Mouse (Mus musculus) MEL-GATA-1-ER (cell line): Measurements from ENCODE around the gene Lap3.
A peak's percentile ranks its signal among the peaks of the same experiment; 100 is the strongest.

Source experiments
- DNase-seq: peaks from one replicate; pipeline ENCODE4 v3.0.0-alpha.2; 2012; ENCODE audit warnings: low read depth; ENCODE audit errors: extremely low read depth

Lap3 gene

DNA sequence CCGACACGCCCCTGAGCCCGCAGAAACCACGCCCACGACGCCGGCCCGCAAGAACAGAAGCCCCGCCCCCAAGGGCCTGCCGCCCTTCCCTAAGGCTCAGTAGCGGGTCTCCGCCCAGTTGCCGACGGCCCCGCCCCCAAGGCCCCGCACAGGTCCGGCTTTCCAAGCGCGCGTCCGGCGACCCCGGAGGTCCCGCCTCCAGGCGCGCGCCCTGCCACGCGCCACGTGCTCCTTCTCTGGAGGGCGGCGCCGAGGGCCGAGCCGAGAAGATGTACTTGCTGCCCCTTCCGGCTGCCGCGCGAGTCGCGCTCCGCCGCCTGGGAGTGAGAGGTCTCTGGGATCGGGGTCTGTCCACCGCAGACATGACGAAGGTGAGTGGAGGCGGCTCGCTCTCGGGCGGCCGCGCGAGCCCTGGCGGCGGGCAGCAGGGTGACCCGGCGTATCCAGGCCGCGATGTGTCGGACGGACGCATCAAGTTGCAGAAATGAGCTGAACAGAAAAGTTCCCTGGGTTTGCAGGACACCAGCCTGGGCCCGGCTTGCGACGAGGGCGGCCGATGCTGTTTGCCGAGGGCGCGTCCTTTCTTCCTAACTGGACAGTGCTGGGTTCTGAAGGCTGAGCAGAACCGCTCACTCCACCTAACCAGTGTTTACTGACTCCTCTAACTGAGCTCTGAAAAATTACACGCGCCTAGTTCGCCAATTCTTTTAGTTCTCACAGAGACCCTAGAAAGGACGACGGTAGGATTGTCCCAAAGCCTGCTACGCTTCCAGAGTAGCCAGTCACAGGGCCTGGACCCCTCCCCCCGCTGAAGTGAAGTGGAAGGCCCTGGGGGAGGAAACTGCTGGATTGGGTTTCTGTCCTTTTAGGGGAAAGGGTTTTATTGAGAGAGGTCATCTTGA, at the start of gene Lap3:
Gene Lap3 (plus strand): TSS at position 184 of the 902 bp plus-strand sequence.
- peak; percentile 90 for DNase-seq

DNA sequence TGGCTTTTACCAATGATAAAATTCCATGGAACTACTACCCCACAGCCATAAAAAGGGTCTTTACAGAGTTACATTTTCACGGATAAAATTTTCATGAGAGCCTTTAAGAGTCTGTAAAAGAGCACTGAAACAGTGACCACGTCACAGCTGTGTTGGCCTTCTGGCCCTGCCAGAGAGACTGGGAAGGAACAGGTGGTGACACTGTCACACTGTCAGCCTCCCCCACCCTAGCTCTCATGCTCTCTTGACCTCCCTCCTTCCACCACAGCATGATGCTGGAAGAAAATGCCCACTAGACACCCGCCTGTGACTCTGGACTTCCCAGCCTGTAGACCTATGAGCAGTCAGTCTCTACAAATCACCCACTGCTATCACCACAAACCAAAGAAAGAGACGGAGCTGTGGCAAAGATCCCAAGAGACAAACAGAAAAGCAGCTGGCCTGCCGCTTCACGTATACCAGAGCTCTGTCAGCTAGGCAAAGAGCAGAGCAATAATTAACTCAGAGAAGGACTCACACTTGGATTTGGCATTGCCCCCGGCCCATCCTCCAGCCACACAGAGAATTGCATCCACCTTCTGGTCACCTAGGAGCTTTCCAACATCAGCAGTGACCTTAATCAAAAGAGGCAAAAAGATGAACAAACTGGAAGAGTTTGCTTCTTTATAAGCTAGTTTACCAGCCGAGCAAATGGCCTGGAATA, 48.9 kb upstream of the Lap3 start:
- DNase-seq = no peak

DNA sequence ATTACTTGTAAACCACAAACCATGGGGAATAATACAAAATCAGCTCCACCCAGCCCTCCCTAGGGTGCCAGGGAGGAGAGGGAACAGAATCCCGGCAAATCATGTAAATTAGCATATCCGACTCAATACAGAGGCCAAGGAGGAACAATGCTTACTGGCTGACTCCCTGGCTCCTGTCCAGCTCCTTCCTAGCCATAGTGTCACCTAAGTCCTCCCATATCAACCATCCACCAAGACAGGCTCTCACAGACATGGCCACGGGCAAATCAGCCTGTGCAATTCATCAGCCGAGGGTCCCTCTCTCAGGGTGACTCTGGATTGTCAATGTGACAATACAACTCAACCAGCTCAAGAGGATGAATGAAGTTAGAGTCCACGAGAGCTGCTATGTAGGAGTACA, 44.5 kb upstream of the Lap3 start:
- peak; percentile 76 for DNase-seq

- peak; percentile 43 for DNase-seq
Measured at GRCm38 (mm10) chr5:45449206-45449605, 44.0 kb upstream of the Lap3 start.

GRCm38 (mm10) chr5:45449831-45450716, 43.1 kb upstream of the Lap3 start, which contains the start of gene Qdpr:
TSS of gene Qdpr (minus strand) at chr5:45450236.
- DNase-seq = peak; percentile 100

- DNase-seq = no peak
Measured at GRCm38 (mm10) chr5:45453451-45453850, 39.7 kb upstream of the Lap3 start, which contains the start of gene Clrn2. TSS of gene Clrn2 (plus strand) at chr5:45453751.

DNA sequence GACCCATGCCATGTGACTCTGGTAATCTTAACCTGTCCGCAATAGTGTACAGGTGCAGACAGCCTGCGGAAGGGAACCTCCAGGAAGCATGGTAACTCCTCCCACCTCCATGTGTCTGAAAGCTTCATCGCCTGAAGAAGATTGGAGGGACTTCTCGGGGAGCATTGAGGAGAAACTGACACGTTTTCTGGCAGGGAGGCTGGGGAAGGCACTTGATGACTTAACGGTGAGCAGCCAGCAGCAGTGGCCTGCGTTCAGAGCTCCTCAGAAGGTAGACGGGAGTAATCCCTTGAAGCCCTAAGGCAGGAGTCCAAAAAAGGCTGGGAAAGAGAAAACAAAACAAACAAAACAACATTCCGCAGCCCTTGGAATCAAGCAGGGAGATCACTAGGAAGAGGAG, 38.7 kb upstream of the Lap3 start:
- no peak for DNase-seq

DNA sequence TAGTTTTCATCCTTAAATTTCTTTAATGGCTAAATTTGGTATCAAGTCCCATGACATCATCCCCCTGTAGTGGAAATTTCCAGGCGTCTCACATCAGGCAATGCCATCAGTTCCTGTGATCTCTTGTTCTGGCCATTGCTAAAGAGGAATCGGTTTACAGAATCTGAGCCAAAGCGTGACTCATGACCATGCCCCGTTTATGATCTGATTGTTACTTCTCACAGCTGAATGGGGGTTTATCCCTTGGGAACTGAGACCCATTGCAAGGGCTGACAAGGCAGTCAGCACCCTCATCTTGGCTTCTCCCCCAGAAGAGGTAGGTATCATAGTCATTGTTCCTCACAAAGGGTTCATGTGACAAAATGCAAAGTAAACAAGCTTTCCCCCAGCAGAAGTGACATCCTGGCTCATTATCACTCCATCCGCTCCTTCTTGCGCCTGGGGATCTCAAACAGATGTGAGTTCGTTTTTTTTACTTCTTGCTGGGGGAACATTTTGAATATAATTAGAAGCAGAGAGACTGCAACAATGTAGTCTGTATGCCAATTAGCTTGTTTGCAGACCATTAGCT, 20.2 kb upstream of the Lap3 start:
- DNase-seq = no peak

- DNase-seq = no peak
Measured at GRCm38 (mm10) chr5:45473521-45473920, 19.7 kb upstream of the Lap3 start.

DNA sequence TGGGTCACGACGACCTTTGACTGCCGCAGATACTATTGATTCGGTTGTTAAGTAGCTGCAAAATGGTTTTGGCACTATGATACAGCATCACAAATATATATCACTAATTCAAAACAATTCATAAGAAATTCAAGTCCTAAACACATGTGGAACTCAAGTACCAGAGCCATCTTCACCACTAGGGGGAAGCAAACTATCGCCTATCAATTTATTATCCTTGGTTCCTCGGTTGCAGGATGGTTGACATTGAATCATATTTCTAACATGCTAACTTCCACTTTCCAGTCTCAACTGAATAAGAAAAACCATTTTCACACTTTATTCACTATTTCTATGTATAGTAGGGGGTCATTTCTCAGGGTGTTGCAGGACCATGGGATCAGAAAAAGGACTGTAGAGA, 19.0 kb upstream of the Lap3 start:
- DNase-seq = peak; percentile 84

- no peak for DNase-seq
Measured at GRCm38 (mm10) chr5:45474758-45475157, 18.4 kb upstream of the Lap3 start.

GRCm38 (mm10) chr5:45475771-45476170, 17.4 kb upstream of the Lap3 start:
- no peak for DNase-seq

DNA sequence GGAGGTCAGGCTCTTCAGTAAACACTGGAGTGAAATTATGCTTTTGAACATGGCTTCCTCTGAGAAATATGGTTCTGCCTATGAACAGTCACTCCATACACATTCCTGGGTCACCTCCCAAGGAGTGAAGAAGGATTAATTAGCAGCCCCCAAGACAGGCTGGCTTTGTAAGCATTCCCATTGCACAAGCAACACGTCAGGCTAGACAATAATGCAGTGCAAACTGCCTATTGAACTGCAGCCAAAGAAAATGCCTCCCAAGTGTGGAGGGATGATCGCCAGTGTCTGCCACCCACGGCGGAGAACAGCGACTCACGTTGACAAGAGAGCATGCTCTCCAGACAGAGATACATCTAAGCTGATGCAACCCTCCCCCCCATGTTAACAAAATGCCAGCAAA, 16.9 kb upstream of the Lap3 start:
- no peak for DNase-seq

- no peak for DNase-seq
Measured at GRCm38 (mm10) chr5:45477601-45478000, 15.6 kb upstream of the Lap3 start.

GRCm38 (mm10) chr5:45480066-45480465, 13.1 kb upstream of the Lap3 start:
- DNase-seq = no peak

DNA sequence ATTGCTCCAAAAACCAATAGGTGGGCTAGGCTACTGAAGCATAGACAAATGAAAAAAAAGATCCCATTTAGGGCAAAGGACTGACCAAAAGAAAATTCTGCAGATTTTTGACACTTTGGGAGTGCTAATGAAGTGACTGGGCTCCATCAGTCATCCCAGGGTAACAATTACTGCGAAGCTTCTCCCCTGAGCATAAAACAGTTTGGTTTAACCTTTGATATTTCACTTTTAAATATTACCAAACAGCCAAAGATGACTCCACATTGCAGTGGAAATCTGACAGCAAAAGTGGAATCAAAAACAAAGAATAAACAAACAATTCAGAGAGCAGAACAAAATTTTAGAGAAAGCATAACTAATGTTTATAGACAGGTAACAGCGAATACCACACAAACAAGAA, 12.0 kb upstream of the Lap3 start:
- DNase-seq = no peak

- no peak for DNase-seq
Measured at GRCm38 (mm10) chr5:45482607-45483006, 10.6 kb upstream of the Lap3 start.

DNA sequence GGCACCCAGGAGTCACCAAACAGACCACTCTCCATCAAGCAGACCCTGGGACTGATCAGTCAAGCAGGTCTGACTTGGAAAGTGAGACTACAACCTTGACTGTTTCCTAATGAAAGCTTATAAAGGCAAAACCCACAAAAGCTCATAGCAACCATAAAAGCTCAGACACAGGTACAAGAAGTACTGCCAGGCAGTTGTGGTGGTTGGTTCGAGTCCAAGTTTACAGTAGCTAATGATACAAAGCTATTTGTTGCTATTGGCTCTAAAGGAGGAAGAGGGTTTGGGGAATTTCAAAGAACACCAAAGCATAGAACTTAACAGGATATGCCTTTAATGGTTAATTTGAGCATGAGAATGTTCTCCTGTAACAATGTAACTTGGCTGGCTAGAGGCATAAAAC, 9.5 kb upstream of the Lap3 start:
- DNase-seq = no peak

DNA sequence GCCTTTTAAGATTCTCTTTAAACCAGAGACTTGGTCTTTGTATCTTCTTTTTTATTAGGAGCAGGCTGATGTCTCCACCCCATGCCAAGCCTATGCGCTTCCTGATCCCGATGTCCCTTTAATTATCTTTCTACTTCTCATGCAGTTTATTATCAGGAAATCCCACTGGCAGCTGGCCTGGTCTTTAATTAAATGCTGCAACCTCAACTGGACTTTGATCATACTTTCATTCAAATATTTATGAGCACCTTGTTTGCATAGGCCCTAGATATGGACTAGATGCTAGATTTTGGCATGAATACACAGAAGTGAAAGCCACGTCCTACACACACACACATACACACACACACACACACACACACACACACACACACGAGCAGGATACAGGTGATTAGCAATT, 1.4 kb upstream of the Lap3 start:
- no peak for DNase-seq

DNA sequence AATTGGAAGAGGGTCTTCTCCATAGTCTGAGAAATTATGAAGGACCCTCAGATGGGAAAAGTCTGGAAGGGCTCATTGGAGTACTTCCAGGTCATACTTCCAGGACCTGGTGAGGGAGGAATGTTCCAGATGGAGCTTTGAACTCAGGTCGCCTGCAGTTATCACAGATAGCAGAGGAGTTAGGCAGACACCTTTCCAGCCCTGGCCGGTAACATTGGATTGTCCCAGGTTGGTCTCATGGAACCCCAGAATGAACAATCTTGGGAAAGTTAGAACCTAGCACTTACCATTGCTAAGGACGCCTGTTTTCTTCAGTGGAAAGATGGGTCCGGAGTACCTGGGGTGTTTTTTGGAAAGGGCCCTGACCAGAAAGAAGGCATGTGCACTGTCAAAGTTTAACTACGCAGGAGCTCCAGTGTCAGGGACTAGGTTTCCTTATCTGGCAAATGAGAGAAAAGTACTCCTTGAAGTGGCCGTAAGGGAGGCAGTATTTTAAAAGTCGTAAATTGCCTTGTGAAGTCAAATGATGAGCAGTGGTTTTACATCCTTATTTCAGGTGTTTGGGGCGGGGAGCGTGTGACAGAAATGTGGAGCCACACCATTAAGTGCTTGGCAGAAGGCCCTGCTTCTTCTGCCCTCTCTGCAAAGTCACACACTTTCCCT, 1.1 kb downstream of the Lap3 start:
- peak; percentile 47 for DNase-seq
